Mouse (Mus musculus): ENCODE results near the gene Arhgap30. TPM values are rescaled to one million over a fixed set of nuclear protein-coding genes. Genes with fewer than 3 reads are reported as not detected.

Arhgap30 gene
- total RNA-seq, 2 experiments from 2014 or later = 1.8 to 2.0 TPM

GRCm38 (mm10) chr1:171457568-171457967, 68.8 kb downstream of the Arhgap30 start:
- no peak for DNase-seq (ENCODE audit: extremely low spot score in 1 of 2, low spot score in 1 of 2)

GRCm38 (mm10) chr1:171459791-171460190, 71.0 kb downstream of the Arhgap30 start:
- DNase-seq (ENCODE audit: extremely low spot score in 1 of 2, low spot score in 1 of 2) = no peak

Other genes with a start within 250 kb of the Arhgap30 start
- 100 to 1,000 TPM; 204 to 220 TPM for gene Sdhc, start 238.4 kb upstream of the Arhgap30 start, total RNA-seq (2021)
- gene Mpz, start 238.2 kb upstream of the Arhgap30 start, total RNA-seq (2021) = not detected
- 10 to 100 TPM; 42.1 to 43.6 TPM for gene Pcp4l1, start 192.7 kb upstream of the Arhgap30 start, total RNA-seq (2021)
- gene Nr1i3, start 175.0 kb upstream of the Arhgap30 start, total RNA-seq (2021) = under 1 TPM; 0.12 to 0.15 TPM
- 10 to 100 TPM; 81.4 to 85.9 TPM for gene Tomm40l, start 166.4 kb upstream of the Arhgap30 start, total RNA-seq (2021)
- gene Apoa2, start 163.9 kb upstream of the Arhgap30 start, total RNA-seq (2021) = 1 to 10 TPM; 1.9 to 2.3 TPM
- 10 to 100 TPM; 13.1 to 15.8 TPM for gene Fcer1g, start 154.6 kb upstream of the Arhgap30 start, total RNA-seq (2021)
- gene Adamts4, start 138.5 kb upstream of the Arhgap30 start, total RNA-seq (2021) = 10 to 100 TPM; 23.5 to 26.1 TPM
- 100 to 1,000 TPM; 280 to 296 TPM for gene Ndufs2, start 137.6 kb upstream of the Arhgap30 start, total RNA-seq (2021)
- 10 to 100 TPM; 63.9 to 66.7 TPM for gene B4galt3, start 118.6 kb upstream of the Arhgap30 start, total RNA-seq (2021)
- gene Ppox, start 107.8 kb upstream of the Arhgap30 start, total RNA-seq (2021) = 10 to 100 TPM; 21.9 to 33.4 TPM
- gene Usp21, start 101.0 kb upstream of the Arhgap30 start, total RNA-seq (2021) = 10 to 100 TPM; 58.1 to 64.8 TPM
- gene Ufc1, start 93.9 kb upstream of the Arhgap30 start, total RNA-seq (2021) = 100 to 1,000 TPM; 105 to 116 TPM
- gene Dedd, start 59.8 kb upstream of the Arhgap30 start, total RNA-seq (2021) = 10 to 100 TPM; 34.6 to 35.4 TPM
- gene Nit1, start 43.3 kb upstream of the Arhgap30 start, total RNA-seq (2021) = 10 to 100 TPM; 45.7 to 47.3 TPM
- gene Pfdn2, start 43.3 kb upstream of the Arhgap30 start, total RNA-seq (2021) = 100 to 1,000 TPM; 163 to 173 TPM
- gene Klhdc9, start 28.2 kb upstream of the Arhgap30 start, total RNA-seq (2021) = 1 to 10 TPM; 6.4 to 9.2 TPM
- gene Nectin4, start 18.9 kb upstream of the Arhgap30 start, total RNA-seq (2021) = 1 to 10 TPM; 3.6 to 3.7 TPM
- gene Usf1, start 22.4 kb downstream of the Arhgap30 start, total RNA-seq (2021) = 100 to 1,000 TPM; 113 to 139 TPM
- gene Tstd1, start 29.9 kb downstream of the Arhgap30 start, total RNA-seq (2021) = 1 to 10 TPM; 3.1 to 3.3 TPM
- 1 to 10 TPM; 4.7 to 5.1 TPM for gene F11r, start 48.6 kb downstream of the Arhgap30 start, total RNA-seq (2021)
- 1 to 10 TPM; 6.1 to 7.5 TPM for gene Alyref2, start 114.5 kb downstream of the Arhgap30 start, total RNA-seq (2021)
- not detected for gene Itln1, start 146.3 kb downstream of the Arhgap30 start, total RNA-seq (2021)
- not detected for gene Cd244a, start 170.2 kb downstream of the Arhgap30 start, total RNA-seq (2021)
- under 1 TPM in 1 of 2 experiments, not detected in 1; 0.23 TPM for gene Ly9, start 218.5 kb downstream of the Arhgap30 start, total RNA-seq (2021)

Data from layer of hippocampus, postnatal 25 days (tissue).